Mouse (Mus musculus): ENCODE measurements around the gene Maff. TPM values are rescaled to one million over a fixed set of nuclear protein-coding genes. Genes with fewer than 3 reads are reported as not detected.
A peak's percentile ranks its signal among the peaks of the same experiment; 100 is the strongest.

Maff gene
- 6.0 and 7.1 TPM in 2 replicates for polyA plus RNA-seq (2015; fragmentation: Nextera tagmentation; extraction: Ambion mirVana)

- Histone ChIP-seq H3K4me1 (ENCODE audit: control insufficient read depth, insufficient read depth, low read length) (peaks cover 33% of the 10 kb centered on the region), H3K4me3 (ENCODE audit: low read length) (peak within 1 kb of the TSS; percentile 75), H3K9me3 (ENCODE audit: control insufficient read depth, low read length) (no peaks in the 10 kb centered on the region), H3K36me3 (ENCODE audit: control insufficient read depth, insufficient read depth, low read length) (no peaks in the 10 kb centered on the region), H3K27me3 (replicated peaks; ENCODE audit: control insufficient read depth, insufficient read depth, low read length) (no peaks in the 10 kb centered on the region), H3K4me2 (ENCODE audit: low read depth, low read length) (peak within 1 kb of the TSS; percentile 77), H3K27ac (ENCODE audit: low read length) (peak within 1 kb of the TSS; percentile 100), H3K9ac (ENCODE audit: low read depth, low read length) (peak within 1 kb of the TSS; percentile 94)
- 55% methylated on average over 8 of the region's 8 CpGs for WGBS
- no peak for ATAC-seq
Measured at GRCm38 (mm10) chr15:79346051-79346793, at the start of gene Maff. Gene Maff (plus strand): TSS chr15:79346621.

GRCm38 (mm10) chr15:79298553-79298952 is 47.9 kb upstream of the Maff start:
- no peaks in the 10 kb centered on the region for H3K9me3 ChIP-seq (ENCODE audit: control insufficient read depth, low read length)
- H3K4me1 ChIP-seq (ENCODE audit: control insufficient read depth, insufficient read depth, low read length): no peaks in the 10 kb centered on the region
- no peaks in the 10 kb centered on the region for H3K27me3 ChIP-seq (replicated peaks; ENCODE audit: control insufficient read depth, insufficient read depth, low read length)
- H3K4me3 ChIP-seq (ENCODE audit: low read length): no peak overlapping the region
- H3K27ac ChIP-seq (ENCODE audit: low read length): no peak overlapping the region
- no peak overlapping the region for H3K4me2 ChIP-seq (ENCODE audit: low read depth, low read length)
- ATAC-seq: no peak
- H3K9ac ChIP-seq (ENCODE audit: low read depth, low read length): no peak overlapping the region
- WGBS: 82% methylated on average over 6 of the region's 6 CpGs
- H3K36me3 ChIP-seq (ENCODE audit: control insufficient read depth, insufficient read depth, low read length): no peaks in the 10 kb centered on the region

- no peak for ATAC-seq
- WGBS: 74% methylated on average over 2 of the region's 2 CpGs
Measured at GRCm38 (mm10) chr15:79299563-79300155, 46.8 kb upstream of the Maff start.

GRCm38 (mm10) chr15:79303725-79304124 is 42.7 kb upstream of the Maff start:
- Histone ChIP-seq H3K9ac (ENCODE audit: low read depth, low read length) (no peak overlapping the region), H3K4me2 (ENCODE audit: low read depth, low read length) (no peak overlapping the region), H3K4me3 (ENCODE audit: low read length) (no peak overlapping the region), H3K36me3 (ENCODE audit: control insufficient read depth, insufficient read depth, low read length) (peaks cover 6% of the 10 kb centered on the region; the same call in 1 of the 2 replicates), H3K9me3 (ENCODE audit: control insufficient read depth, low read length) (no peaks in the 10 kb centered on the region), H3K27ac (ENCODE audit: low read length) (no peak overlapping the region), H3K4me1 (ENCODE audit: control insufficient read depth, insufficient read depth, low read length) (no peaks in the 10 kb centered on the region), H3K27me3 (replicated peaks; ENCODE audit: control insufficient read depth, insufficient read depth, low read length) (no peaks in the 10 kb centered on the region)
- no peak for ATAC-seq
- whole genome bisulfite sequencing: 81% methylated on average over 8 of the region's 8 CpGs

More at GRCm38 (mm10) chr15:79299563-79300155, 46.8 kb upstream of the Maff start:
- H3K27me3 ChIP-seq (replicated peaks; ENCODE audit: control insufficient read depth, insufficient read depth, low read length): no peaks in the 10 kb centered on the region
- H3K4me2 ChIP-seq (ENCODE audit: low read depth, low read length): no peak overlapping the region
- H3K9me3 ChIP-seq (ENCODE audit: control insufficient read depth, low read length): no peaks in the 10 kb centered on the region
- no peak overlapping the region for H3K27ac ChIP-seq (ENCODE audit: low read length)
- no peaks in the 10 kb centered on the region for H3K36me3 ChIP-seq (ENCODE audit: control insufficient read depth, insufficient read depth, low read length)
- H3K4me1 ChIP-seq (ENCODE audit: control insufficient read depth, insufficient read depth, low read length): no peaks in the 10 kb centered on the region
- no peak overlapping the region for H3K9ac ChIP-seq (ENCODE audit: low read depth, low read length)
- no peak overlapping the region for H3K4me3 ChIP-seq (ENCODE audit: low read length)

GRCm38 (mm10) chr15:79304832-79305231 is 41.6 kb upstream of the Maff start:
- ATAC-seq: no peak
- Histone ChIP-seq H3K4me2 (ENCODE audit: low read depth, low read length) (no peak overlapping the region), H3K4me3 (ENCODE audit: low read length) (no peak overlapping the region), H3K27me3 (replicated peaks; ENCODE audit: control insufficient read depth, insufficient read depth, low read length) (no peaks in the 10 kb centered on the region), H3K36me3 (ENCODE audit: control insufficient read depth, insufficient read depth, low read length) (peaks cover 6% of the 10 kb centered on the region; the same call in 1 of the 2 replicates), H3K27ac (ENCODE audit: low read length) (no peak overlapping the region), H3K9ac (ENCODE audit: low read depth, low read length) (no peak overlapping the region), H3K4me1 (ENCODE audit: control insufficient read depth, insufficient read depth, low read length) (no peaks in the 10 kb centered on the region), H3K9me3 (ENCODE audit: control insufficient read depth, low read length) (no peaks in the 10 kb centered on the region)
- WGBS: 58% methylated on average over 5 of the region's 5 CpGs

- H3K27ac ChIP-seq (ENCODE audit: low read length): no peak overlapping the region
- peaks cover 6% of the 10 kb centered on the region; the same call in 1 of the 2 replicates for H3K36me3 ChIP-seq (ENCODE audit: control insufficient read depth, insufficient read depth, low read length)
- no peak overlapping the region for H3K4me2 ChIP-seq (ENCODE audit: low read depth, low read length)
- no peak overlapping the region for H3K9ac ChIP-seq (ENCODE audit: low read depth, low read length)
- no peaks in the 10 kb centered on the region for H3K4me1 ChIP-seq (ENCODE audit: control insufficient read depth, insufficient read depth, low read length)
- 74% methylated on average over 23 of the region's 23 CpGs for WGBS
- no peak for ATAC-seq
- H3K27me3 ChIP-seq (replicated peaks; ENCODE audit: control insufficient read depth, insufficient read depth, low read length): no peaks in the 10 kb centered on the region
- no peak overlapping the region for H3K4me3 ChIP-seq (ENCODE audit: low read length)
- H3K9me3 ChIP-seq (ENCODE audit: control insufficient read depth, low read length): no peaks in the 10 kb centered on the region
Measured at GRCm38 (mm10) chr15:79306043-79306637, 40.3 kb upstream of the Maff start.

- Histone ChIP-seq H3K4me3 (ENCODE audit: low read length) (no peak overlapping the region), H3K9ac (ENCODE audit: low read depth, low read length) (no peak overlapping the region), H3K27ac (ENCODE audit: low read length) (no peak overlapping the region), H3K4me1 (ENCODE audit: control insufficient read depth, insufficient read depth, low read length) (no peaks in the 10 kb centered on the region), H3K4me2 (ENCODE audit: low read depth, low read length) (no peak overlapping the region), H3K36me3 (ENCODE audit: control insufficient read depth, insufficient read depth, low read length) (peaks cover 6% of the 10 kb centered on the region; the same call in 1 of the 2 replicates), H3K27me3 (replicated peaks; ENCODE audit: control insufficient read depth, insufficient read depth, low read length) (no peaks in the 10 kb centered on the region), H3K9me3 (ENCODE audit: control insufficient read depth, low read length) (no peaks in the 10 kb centered on the region)
- WGBS: 59% methylated on average over 4 of the region's 4 CpGs
- ATAC-seq: no peak
Measured at GRCm38 (mm10) chr15:79307861-79308260, 38.6 kb upstream of the Maff start.

GRCm38 (mm10) chr15:79313848-79314369 is 32.5 kb upstream of the Maff start:
- no peak for ATAC-seq
- 68% methylated on average over 8 of the region's 8 CpGs for WGBS
- Histone ChIP-seq H3K27me3 (replicated peaks; ENCODE audit: control insufficient read depth, insufficient read depth, low read length) (no peaks in the 10 kb centered on the region), H3K27ac (ENCODE audit: low read length) (no peak overlapping the region), H3K4me1 (ENCODE audit: control insufficient read depth, insufficient read depth, low read length) (no peaks in the 10 kb centered on the region), H3K4me3 (ENCODE audit: low read length) (no peak overlapping the region), H3K9ac (ENCODE audit: low read depth, low read length) (no peak overlapping the region), H3K36me3 (ENCODE audit: control insufficient read depth, insufficient read depth, low read length) (no peaks in the 10 kb centered on the region), H3K9me3 (ENCODE audit: control insufficient read depth, low read length) (no peaks in the 10 kb centered on the region), H3K4me2 (ENCODE audit: low read depth, low read length) (no peak overlapping the region)

- Histone ChIP-seq H3K9ac (ENCODE audit: low read depth, low read length) (no peak overlapping the region), H3K4me3 (ENCODE audit: low read length) (no peak overlapping the region), H3K36me3 (ENCODE audit: control insufficient read depth, insufficient read depth, low read length) (no peaks in the 10 kb centered on the region), H3K9me3 (ENCODE audit: control insufficient read depth, low read length) (no peaks in the 10 kb centered on the region), H3K27ac (ENCODE audit: low read length) (peak overlapping the region; percentile 83), H3K4me1 (ENCODE audit: control insufficient read depth, insufficient read depth, low read length) (peaks cover 32% of the 10 kb centered on the region), H3K27me3 (replicated peaks; ENCODE audit: control insufficient read depth, insufficient read depth, low read length) (no peaks in the 10 kb centered on the region), H3K4me2 (ENCODE audit: low read depth, low read length) (no peak overlapping the region)
- peak; percentile 59 for ATAC-seq
- WGBS: 55% methylated on average over 5 of the region's 5 CpGs
Measured at GRCm38 (mm10) chr15:79321733-79322190, 24.7 kb upstream of the Maff start.
